16 mouse cellular contexts compared by ENCODE assay signal in genomic region chrX:58041865-58042264, GRCm38 (mm10). TPM values are rescaled to one million over a fixed set of nuclear protein-coding genes. Genes with fewer than 3 reads are reported as not detected.
"Had no signal": no experiment of that assay in that cellular context is flagged by ENCODE, and none has a peak within 500 bp of the region (broad histone marks: within the 10 kb centered on the region; RNA-seq: fewer than 3 reads in every experiment).

No protein-coding gene starts in this region.

- DNase-seq: lung, adult 18-20 months; lung, embryonic 14.5 days; lung, postnatal 10 days; lung, postnatal 4 days; midbrain, embryonic 14.5 days; right cerebral cortex, postnatal 14 days; thymus, adult 2 months; thymus, postnatal 25 days; thymus, postnatal 4 days had no signal

RNA-seq across cellular contexts. Expression of gene Zic3, which starts 19.4 kb away (rescaled TPM):
- total RNA-seq: megakaryocyte, adult 5-6 weeks; megakaryocyte-erythroid progenitor cell, adult 5-6 weeks had no signal
- polyA plus RNA-seq: lung, embryonic 14.5 days; lung, embryonic 16.5 days; myocyte; spleen, adult 2 months; stomach, postnatal 0 days; thymus, adult 2 months; urinary bladder, adult 2 months had no signal
